Mouse (Mus musculus): Measurements from ENCODE around the gene Aqp9. TPM values are rescaled to one million over a fixed set of nuclear protein-coding genes. Genes with fewer than 3 reads are reported as not detected.

Gene Aqp9
- total and polyA plus RNA-seq, 3 experiments, result 0.08 TPM; not detected in 2

GRCm38 (mm10) chr9:71209299-71209698 lies 40.8 kb upstream of the Aqp9 start:
- H3K4me1 ChIP-seq (ENCODE audit: control insufficient read depth in 1 of 2, insufficient read depth in 2 of 2), result peaks cover 0 to 7% of the 10 kb centered on the region in 2 experiments; a peak in 2 of 4 replicates
- no peaks in the 10 kb centered on the region for H3K27me3 ChIP-seq (replicated peaks)
- H3K27ac ChIP-seq (ENCODE audit: insufficient read depth, low read depth), result no peak overlapping the region
- H3K9ac ChIP-seq (ENCODE audit: insufficient read depth, low read depth), result no peak overlapping the region
- H3K4me3 ChIP-seq (replicated peaks in 1 of 3; ENCODE audit: low read depth in 2 of 3, low read length in 2 of 3, poor library complexity in 1 of 3), result no peak overlapping the region
- DNase-seq (ENCODE audit: extremely low read depth), result no peak
- in situ Hi-C loops (cut with MboI; ENCODE audit: low pct_ligation_motif_present, low pct_unique_long_range_greater_than_20kb, low sequenced_read_pairs) (loop anchor here (25.0 kb wide), 1 partner anchor 403 kb away; no protein-coding TSS in a partner anchor), dilution Hi-C loops (cut with MboI; ENCODE audit: extremely low pct_ligation_motif_present, extremely low pct_unique_long_range_greater_than_20kb, low sequenced_read_pairs) (no loop called here)
- no peaks in the 10 kb centered on the region for H3K79me2 ChIP-seq (replicated peaks; ENCODE audit: control insufficient read depth, extremely low read depth, insufficient read depth, poor library complexity, severe bottlenecking)
- no peaks in the 10 kb centered on the region for H3K9me3 ChIP-seq (replicated peaks; ENCODE audit: low read length)
- H3K36me3 ChIP-seq (replicated peaks in 1 of 2; ENCODE audit: control insufficient read depth in 1 of 2, insufficient read depth in 1 of 2, low read length in 1 of 2), result no peaks in the 10 kb centered on the region
- no peak overlapping the region for H3K4me2 ChIP-seq (ENCODE audit: insufficient read depth, low read depth, poor library complexity, severe bottlenecking)
- no peak for TF ChIP-seq CTCF (conservative IDR thresholded peaks at IDR 0.05 in 1 of 2, IDR thresholded peaks at IDR 0.05 in 1 of 2; ENCODE audit: low read depth in 2 of 2, low read length in 2 of 2)
- TF ChIP-seq E2F4 (IDR thresholded peaks at IDR 0.05; ENCODE audit: insufficient replicate concordance, low read depth, low read length), result no peak
- TF ChIP-seq SMC3 (IDR thresholded peaks at IDR 0.05; ENCODE audit: low read depth, low read length), result no peak
- no peak for TF ChIP-seq POLR2AphosphoS2 (IDR thresholded peaks at IDR 0.05; ENCODE audit: low read depth, low read length)
- TF ChIP-seq KAT2A (IDR thresholded peaks at IDR 0.05; ENCODE audit: insufficient replicate concordance, low read length), result no peak
- TF ChIP-seq JUN (IDR thresholded peaks at IDR 0.05; ENCODE audit: insufficient read depth, low read depth, low read length), result no peak
- TF ChIP-seq MYC (IDR thresholded peaks at IDR 0.05; ENCODE audit: low read depth, low read length), result no peak
- TF ChIP-seq ELF1 (IDR thresholded peaks at IDR 0.05; ENCODE audit: low read depth, low read length), result no peak
- no peak for TF ChIP-seq MAFK (IDR thresholded peaks at IDR 0.05; ENCODE audit: insufficient replicate concordance, low read length)
- no peak for TF ChIP-seq MEF2A (IDR thresholded peaks at IDR 0.05; ENCODE audit: borderline replicate concordance, low read depth, low read length)
- no peak for TF ChIP-seq TBP (conservative IDR thresholded peaks at IDR 0.05; ENCODE audit: low read depth, low read length)
- no peak for TF ChIP-seq RAD21 (IDR thresholded peaks at IDR 0.05; ENCODE audit: low read depth, low read length)
- TF ChIP-seq CHD1 (IDR thresholded peaks at IDR 0.05; ENCODE audit: low read depth, low read length), result no peak
- no peak for TF ChIP-seq TCF12 (IDR thresholded peaks at IDR 0.05; ENCODE audit: low read depth, low read length)
- no peak for TF ChIP-seq ZC3H11A (IDR thresholded peaks at IDR 0.05; ENCODE audit: low read depth, low read length)

DNA sequence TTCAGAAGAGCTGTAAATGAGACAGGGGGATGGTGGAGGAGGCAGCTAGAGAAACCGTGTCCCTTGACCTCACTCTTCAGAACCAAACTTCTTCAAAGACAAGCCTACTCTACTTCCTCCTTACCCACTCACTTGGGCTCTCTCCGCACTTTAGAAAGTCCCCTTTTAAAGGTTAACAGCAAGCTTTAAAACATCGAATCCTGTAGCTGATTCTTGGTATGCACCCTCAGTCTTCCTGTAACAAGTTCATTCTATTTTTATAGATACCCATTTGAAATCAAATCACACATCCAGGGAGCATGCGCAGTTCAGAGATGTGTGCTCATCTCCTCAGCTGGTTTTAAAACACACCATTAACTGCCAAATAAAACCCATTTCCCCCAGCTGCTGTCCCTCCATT lies 33.8 kb upstream of the Aqp9 start:
- in situ Hi-C loops (cut with MboI; ENCODE audit: low pct_ligation_motif_present, low pct_unique_long_range_greater_than_20kb, low sequenced_read_pairs) (loop anchor here (25.0 kb wide), 1 partner anchor 410 kb away; no protein-coding TSS in a partner anchor), dilution Hi-C loops (cut with MboI; ENCODE audit: extremely low pct_ligation_motif_present, extremely low pct_unique_long_range_greater_than_20kb, low sequenced_read_pairs) (no loop called here)
- Histone ChIP-seq H3K79me2 (replicated peaks; ENCODE audit: control insufficient read depth, extremely low read depth, insufficient read depth, poor library complexity, severe bottlenecking) (no peaks in the 10 kb centered on the region), H3K27me3 (replicated peaks) (no peaks in the 10 kb centered on the region), H3K36me3 (replicated peaks in 1 of 2; ENCODE audit: control insufficient read depth in 1 of 2, insufficient read depth in 1 of 2, low read length in 1 of 2) (no peaks in the 10 kb centered on the region), H3K4me1 (ENCODE audit: control insufficient read depth in 1 of 2, insufficient read depth in 2 of 2) (no peaks in the 10 kb centered on the region), H3K27ac (ENCODE audit: insufficient read depth, low read depth) (no peak overlapping the region), H3K9me3 (replicated peaks; ENCODE audit: low read length) (no peaks in the 10 kb centered on the region), H3K9ac (ENCODE audit: insufficient read depth, low read depth) (no peak overlapping the region), H3K4me2 (ENCODE audit: insufficient read depth, low read depth, poor library complexity, severe bottlenecking) (no peak overlapping the region), H3K4me3 (replicated peaks in 1 of 3; ENCODE audit: low read depth in 2 of 3, low read length in 2 of 3, poor library complexity in 1 of 3) (no peak overlapping the region)
- DNase-seq (ENCODE audit: extremely low read depth), result no peak
- TF ChIP-seq ELF1 (IDR thresholded peaks at IDR 0.05; ENCODE audit: low read depth, low read length) (no peak), ZC3H11A (IDR thresholded peaks at IDR 0.05; ENCODE audit: low read depth, low read length) (no peak), RAD21 (IDR thresholded peaks at IDR 0.05; ENCODE audit: low read depth, low read length) (no peak), JUND (conservative IDR thresholded peaks at IDR 0.05; ENCODE audit: low read depth, low read length) (no peak), MYC (IDR thresholded peaks at IDR 0.05; ENCODE audit: low read depth, low read length) (no peak), RCOR1 (conservative IDR thresholded peaks at IDR 0.05; ENCODE audit: low read depth, low read length) (no peak), NRF1 (IDR thresholded peaks at IDR 0.05; ENCODE audit: low read depth, low read length) (no peak), UBTF (IDR thresholded peaks at IDR 0.05; ENCODE audit: low read depth, low read length) (no peak), MAX (IDR thresholded peaks at IDR 0.05; ENCODE audit: low read length) (no peak), EP300 (IDR thresholded peaks at IDR 0.05; ENCODE audit: low read length) (no peak), CTCF (conservative IDR thresholded peaks at IDR 0.05 in 1 of 2, IDR thresholded peaks at IDR 0.05 in 1 of 2; ENCODE audit: low read depth in 2 of 2, low read length in 2 of 2) (no peak), GABPA (IDR thresholded peaks at IDR 0.05; ENCODE audit: insufficient replicate concordance, low read depth, low read length) (no peak), JUN (IDR thresholded peaks at IDR 0.05; ENCODE audit: insufficient read depth, low read depth, low read length) (no peak)

Data from CH12.LX (cell line).